Mouse (Mus musculus) kidney, adult 2 months (tissue): Measurements from ENCODE around the gene Nek9. TPM values are rescaled to one million over a fixed set of nuclear protein-coding genes. Genes with fewer than 3 reads are reported as not detected.

Experiments used
- DNase-seq: peaks from one replicate; pipeline ENCODE4 v3.0.0; 2021
- H3K27ac ChIP-seq: fragments of 200-500 bp; 2 replicates; pipeline ENCODE4 v1.5.1; 2012; ENCODE audit warnings: low read depth, low read length, control low read depth, inconsistent platforms; ENCODE audit not compliant: insufficient read depth
- H3K27me3 ChIP-seq: fragments of 200-500 bp; replicated peaks from 2 replicates; pipeline ENCODE4 v1.6.1; 2012; ENCODE audit warnings: mild to moderate bottlenecking, moderate library complexity, low read length, inconsistent platforms; ENCODE audit not compliant: control insufficient read depth, insufficient read depth
- H3K36me3 ChIP-seq: fragments of 200-500 bp; 2 replicates; pipeline ENCODE4 v1.6.1; 2012; ENCODE audit warnings: mild to moderate bottlenecking, moderate library complexity, low read length, inconsistent platforms; ENCODE audit not compliant: control insufficient read depth, insufficient read depth
- H3K4me1 ChIP-seq: fragments of 200-500 bp; 2 replicates; pipeline ENCODE4 v1.6.1; 2011; ENCODE audit warnings: low read length; ENCODE audit not compliant: control insufficient read depth, insufficient read depth
- H3K4me3 ChIP-seq: fragments of 200-500 bp; 2 replicates; pipeline ENCODE4 v1.5.1; 2011; ENCODE audit warnings: mild to moderate bottlenecking, low read depth, low read length, control low read depth; ENCODE audit not compliant: insufficient read depth
- CTCF ChIP-seq: fragments of 200-500 bp; conservative IDR thresholded peaks from 2 replicates; pipeline ENCODE4 v1.5.1; 2011; ENCODE audit warnings: low read depth, mild to moderate bottlenecking, control low read depth, low read length, moderate library complexity, mixed read lengths; ENCODE audit not compliant: insufficient read depth, insufficient read length
- POLR2A ChIP-seq: fragments of 200-500 bp; IDR thresholded peaks from one replicate; pipeline ENCODE4 v1.6.1; 2011; ENCODE audit warnings: low read depth, low read length, control low read depth
- WGBS: fragments of 180-500 bp; shearing (Covaris S2); methylation state at CpG from one replicate; pipeline ENCODE4 v1.1.7; 2018; 5-methylcytosine and 5-hydroxymethylcytosine counted together
- polyA plus RNA-seq: library from polyadenylated mRNA; depleted of rRNA; stranded (reverse); fragments of >200 nt; gene quantifications from 2 replicates; pipeline ENCODE4 v1.2.3, GENCODE M21; 2012

Nek9 gene
- polyA plus RNA-seq, 1 experiment: 27.8 TPM

DNA sequence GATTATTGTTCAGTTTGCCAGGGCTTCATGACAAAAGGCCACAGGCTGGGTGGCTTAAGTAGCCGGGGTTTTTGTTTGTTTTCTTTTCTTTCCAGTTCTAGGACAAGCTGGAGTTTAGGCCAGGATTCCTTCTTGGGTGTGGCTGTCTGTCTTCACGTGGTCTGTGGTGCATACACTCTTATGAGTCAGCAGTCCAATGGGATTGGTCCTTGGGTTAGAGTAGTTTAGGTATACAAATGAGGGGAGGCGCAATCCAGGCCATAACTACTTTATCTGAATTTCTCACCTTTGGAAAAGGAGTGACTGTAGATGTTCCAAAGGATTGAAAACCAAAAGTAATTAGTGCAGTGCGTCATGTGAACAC lies 67.3 kb downstream of the Nek9 start:
- Histone ChIP-seq H3K27ac (no peak overlapping the region), H3K36me3 (no peaks in the 10 kb centered on the region), H3K4me1 (no peaks in the 10 kb centered on the region), H3K4me3 (no peak overlapping the region), H3K27me3 (no peaks in the 10 kb centered on the region)
- 60% methylated on average over 4 of the region's 4 CpGs for WGBS
- no peak for TF ChIP-seq CTCF
- TF ChIP-seq POLR2A: no peak
- no peak for DNase-seq

DNA sequence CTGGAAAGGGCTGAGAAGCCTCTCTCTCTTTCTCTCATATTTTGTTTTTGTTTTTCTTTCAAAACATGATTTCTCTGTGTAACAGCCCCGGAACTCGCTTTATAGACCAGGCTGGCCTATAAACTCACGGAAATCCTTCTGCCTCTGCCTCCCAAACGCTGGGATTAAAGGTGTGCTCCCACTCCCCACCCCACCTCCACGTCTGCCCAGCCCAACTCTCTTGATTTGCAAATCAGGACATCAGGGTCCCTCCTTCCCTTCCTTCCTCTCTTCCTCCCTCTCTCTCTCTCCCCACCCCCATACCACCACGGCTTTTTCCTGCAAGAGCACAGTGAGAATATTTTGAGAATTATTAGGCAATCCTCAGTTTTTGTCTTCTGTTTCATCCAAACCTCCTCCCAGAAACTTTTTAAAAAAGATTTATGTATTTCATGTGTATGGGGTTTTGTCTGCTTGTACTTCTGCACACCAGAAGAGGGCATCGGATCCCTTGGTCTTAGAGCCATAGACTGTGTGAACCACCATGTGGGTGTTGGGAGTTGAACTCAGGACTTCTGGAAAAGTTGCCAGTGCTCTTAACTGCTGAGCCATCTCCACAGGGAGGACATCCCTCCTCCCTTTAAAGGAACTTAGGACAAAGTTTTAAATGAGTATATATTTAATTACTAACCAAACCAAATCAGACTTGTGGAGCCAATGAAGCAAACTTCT lies 67.9 kb downstream of the Nek9 start:
- 76% methylated on average over 7 of the region's 7 CpGs for WGBS
- no peak overlapping the region for H3K27ac ChIP-seq

DNA sequence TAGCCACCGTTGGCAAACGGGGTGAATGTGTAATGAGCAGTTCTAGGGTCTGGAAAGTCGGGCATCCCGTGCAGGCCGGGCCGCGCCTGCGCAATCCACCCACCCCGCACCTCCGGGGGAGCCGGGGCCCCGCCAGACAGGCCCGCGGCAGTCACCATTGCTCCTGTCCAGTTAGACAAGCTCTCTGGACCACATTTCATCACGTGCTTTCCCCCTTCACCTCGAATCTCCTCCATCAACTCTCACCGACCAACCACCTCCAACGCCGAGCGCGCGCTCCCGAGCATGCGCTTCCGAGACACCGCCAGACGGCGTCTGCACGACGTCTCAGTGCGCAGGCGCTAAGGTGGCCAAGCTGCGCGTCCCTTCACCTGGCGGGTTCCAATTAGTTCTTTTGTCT lies 68.8 kb downstream of the Nek9 start, which contains the start of gene Mlh3:
Mlh3 (minus strand) TSS at position 281 of the 400 bp plus-strand sequence.
- TF ChIP-seq POLR2A: peak; percentile 7
- peak; percentile 53 for TF ChIP-seq CTCF
- Histone ChIP-seq H3K36me3 (no peaks in the 10 kb centered on the region), H3K4me1 (no peaks in the 10 kb centered on the region), H3K27me3 (no peaks in the 10 kb centered on the region), H3K27ac (peak within 1 kb of the TSS; percentile 14; the same call in 1 of the 2 replicates), H3K4me3 (peak within 1 kb of the TSS; percentile 58)
- WGBS: under 1% methylated on average over 35 of the region's 35 CpGs
- peak; percentile 93 for DNase-seq

More for the DNA sequence above, 67.9 kb downstream of the Nek9 start:
- H3K27me3 ChIP-seq: no peaks in the 10 kb centered on the region
- DNase-seq: no peak
- TF ChIP-seq CTCF: no peak
- no peak for TF ChIP-seq POLR2A
- no peaks in the 10 kb centered on the region for H3K4me1 ChIP-seq
- no peaks in the 10 kb centered on the region for H3K36me3 ChIP-seq
- H3K4me3 ChIP-seq: no peak overlapping the region

DNA sequence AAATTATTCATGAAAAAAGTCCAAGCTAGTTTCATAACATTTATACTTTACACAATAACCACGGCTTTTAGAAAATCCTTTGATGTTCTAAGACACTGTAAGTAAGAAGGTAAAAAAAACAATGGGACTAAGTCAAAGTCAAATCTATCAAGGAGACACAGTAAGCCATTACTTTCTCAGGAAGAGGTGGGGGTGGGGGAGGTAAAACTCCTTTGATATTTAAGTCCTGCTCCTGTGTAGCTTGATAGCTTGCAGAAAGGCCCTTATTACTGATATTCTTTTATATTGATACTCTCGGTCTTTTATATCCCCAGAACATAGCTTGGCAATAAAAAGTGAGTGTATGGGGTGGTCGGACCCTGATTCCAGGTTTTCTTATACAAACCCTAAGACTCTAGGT lies 69.3 kb downstream of the Nek9 start:
- 27% methylated on average over 3 of the region's 3 CpGs for WGBS
- no peak for DNase-seq
- no peaks in the 10 kb centered on the region for H3K4me1 ChIP-seq
- peak overlapping the region; percentile 14; the same call in 1 of the 2 replicates for H3K27ac ChIP-seq
- peak overlapping the region; percentile 58 for H3K4me3 ChIP-seq
- no peaks in the 10 kb centered on the region for H3K36me3 ChIP-seq
- H3K27me3 ChIP-seq: no peaks in the 10 kb centered on the region
- TF ChIP-seq CTCF: no peak
- TF ChIP-seq POLR2A: no peak

DNA sequence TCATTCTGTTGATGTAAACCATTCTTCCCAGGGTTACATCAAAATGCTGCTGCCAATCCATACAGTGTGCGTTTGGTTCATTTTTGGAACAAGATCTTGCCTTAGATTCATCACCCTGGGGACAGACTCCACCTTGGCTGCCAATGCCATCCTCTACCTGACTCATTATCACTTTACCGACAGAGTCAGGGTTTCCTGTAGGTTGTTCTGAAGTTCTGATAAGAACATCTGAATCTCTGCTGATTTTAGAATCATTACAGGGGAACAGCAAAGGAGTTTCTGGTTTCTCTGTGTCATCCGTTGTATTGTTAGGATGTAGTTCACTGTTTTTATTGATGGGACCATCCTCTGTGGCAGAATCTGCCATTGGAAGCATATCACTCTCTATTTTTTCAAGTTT lies 72.9 kb downstream of the Nek9 start:
- TF ChIP-seq POLR2A (no peak), CTCF (no peak)
- no peak overlapping the region for H3K4me3 ChIP-seq
- no peak for DNase-seq
- H3K36me3 ChIP-seq: no peaks in the 10 kb centered on the region; the same call in 1 of the 2 replicates
- WGBS: 90% methylated on average over 3 of the region's 3 CpGs
- H3K27ac ChIP-seq: no peak overlapping the region
- no peaks in the 10 kb centered on the region for H3K27me3 ChIP-seq
- no peaks in the 10 kb centered on the region for H3K4me1 ChIP-seq

DNA sequence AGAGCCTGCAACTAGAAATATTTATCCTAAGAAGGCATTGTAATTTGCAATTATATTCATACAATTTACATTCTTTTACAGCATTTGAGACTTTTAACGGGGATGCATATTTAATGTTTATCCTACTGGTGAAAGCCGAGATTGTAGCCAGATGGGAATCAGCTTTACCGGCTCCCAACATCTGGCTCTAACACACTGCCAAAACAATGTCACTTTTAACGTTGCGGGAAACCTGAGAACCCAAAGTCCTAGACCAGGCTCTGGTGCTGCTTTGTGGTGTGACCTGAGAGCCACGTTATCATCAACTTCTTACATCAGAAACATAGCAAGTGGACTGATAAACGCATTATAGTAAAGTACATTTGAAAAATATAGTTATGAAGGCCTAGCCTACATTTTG lies 74.2 kb downstream of the Nek9 start:
- H3K4me1 ChIP-seq: no peaks in the 10 kb centered on the region
- DNase-seq: no peak
- 54% methylated on average over 7 of the region's 7 CpGs for whole genome bisulfite sequencing
- H3K36me3 ChIP-seq: no peaks in the 10 kb centered on the region; the same call in 1 of the 2 replicates
- no peak overlapping the region for H3K4me3 ChIP-seq
- TF ChIP-seq POLR2A (no peak), CTCF (no peak)
- H3K27ac ChIP-seq: no peak overlapping the region
- no peaks in the 10 kb centered on the region for H3K27me3 ChIP-seq

DNA sequence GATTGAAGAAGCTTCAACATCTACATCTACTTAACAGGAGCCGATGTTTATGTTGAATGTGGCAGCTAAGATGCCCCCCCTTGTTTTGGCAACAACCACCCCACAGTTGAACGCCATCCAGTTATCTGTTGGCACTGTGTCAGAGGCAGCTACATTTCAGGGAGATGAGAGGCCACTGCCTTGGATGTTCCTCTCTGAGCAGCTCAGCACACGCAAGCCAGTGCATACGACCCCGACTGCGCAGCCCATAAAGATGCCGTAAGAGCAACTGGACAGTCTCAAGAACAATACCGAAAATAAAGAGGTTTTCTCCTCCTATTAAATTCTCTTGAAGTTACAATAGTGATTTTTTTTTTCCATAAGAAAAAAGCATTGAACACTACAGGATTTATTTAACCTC lies 74.6 kb downstream of the Nek9 start:
- TF ChIP-seq CTCF (no peak), POLR2A (no peak)
- H3K27ac ChIP-seq: no peak overlapping the region
- H3K27me3 ChIP-seq: no peaks in the 10 kb centered on the region
- no peak for DNase-seq
- no peaks in the 10 kb centered on the region; the same call in 1 of the 2 replicates for H3K36me3 ChIP-seq
- H3K4me1 ChIP-seq: no peaks in the 10 kb centered on the region
- WGBS: 67% methylated on average over 8 of the region's 8 CpGs
- no peak overlapping the region for H3K4me3 ChIP-seq
